Mouse (Mus musculus): ENCODE results near the gene Utp3. TPM values are rescaled to one million over a fixed set of nuclear protein-coding genes. Genes with fewer than 3 reads are reported as not detected.

The Utp3 gene
- polyA plus RNA-seq, 1 experiment, result 36.2 TPM

Other genes starting within 250 kb of the Utp3 start
- gene Prol1, start 237.2 kb upstream of the Utp3 start, polyA plus RNA-seq (2012; rRNA removed), result not detected in 2 replicates
- gene Amtn, start 178.4 kb upstream of the Utp3 start, polyA plus RNA-seq (2012; rRNA removed), result not detected in 2 replicates
- gene Ambn, start 98.5 kb upstream of the Utp3 start, polyA plus RNA-seq (2012; rRNA removed), result not detected in 2 replicates
- not detected in 2 replicates for gene Enam, start 66.5 kb upstream of the Utp3 start, polyA plus RNA-seq (2012; rRNA removed)
- 1.0 and 1.3 TPM in 2 replicates for gene Jchain, start 26.6 kb upstream of the Utp3 start, polyA plus RNA-seq (2012; rRNA removed)
- 21.6 and 23.3 TPM in 2 replicates for gene Rufy3, start 10.6 kb downstream of the Utp3 start, polyA plus RNA-seq (2012; rRNA removed)
- gene Grsf1, start 121.7 kb downstream of the Utp3 start, polyA plus RNA-seq (2012; rRNA removed), result 48.4 and 53.5 TPM in 2 replicates
- 20.3 and 23.8 TPM in 2 replicates for gene Mob1b, start 166.4 kb downstream of the Utp3 start, polyA plus RNA-seq (2012; rRNA removed)
- 5.8 TPM in 2 replicates for gene Dck, start 210.5 kb downstream of the Utp3 start, polyA plus RNA-seq (2012; rRNA removed)

Measured in urinary bladder, adult 2 months (tissue).